Mouse (Mus musculus) cerebellum, postnatal 36 days (tissue): ENCODE measurements at regions not wholly inside any gene's neighbourhood (a gene's known extent, or its start where the extent isn't known, plus 50 kb on each side); places are given as distances from the start of the nearest gene placed in this dataset.

Experiments used
- DNase-seq, 2 experiments: peaks; one replicate each; pipeline ENCODE4 v3.0.0; 2021 to 2022; ENCODE audit warnings: mixed read lengths in 2 of 2

DNA sequence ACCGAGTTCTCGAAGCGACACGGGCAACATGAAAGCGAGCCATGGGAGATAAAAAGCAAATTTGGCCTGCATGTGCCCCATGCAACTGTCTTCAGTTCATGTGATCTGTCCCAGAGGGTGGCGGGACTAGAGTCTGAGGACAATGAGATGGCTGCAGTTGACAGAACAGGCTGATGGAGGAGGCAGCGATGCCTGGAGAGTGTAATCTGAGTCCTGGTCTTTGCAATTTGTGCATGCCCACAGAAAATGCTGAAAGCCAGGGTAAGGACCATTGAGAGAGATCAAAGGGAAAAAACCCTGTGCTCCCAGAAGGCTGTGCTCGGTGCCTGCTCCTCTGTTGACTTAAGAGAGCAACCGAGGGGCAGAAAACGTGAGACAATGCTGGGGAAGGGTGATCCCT is 624.8 kb upstream of the BB014433 start:
- DNase-seq = no peak

DNA sequence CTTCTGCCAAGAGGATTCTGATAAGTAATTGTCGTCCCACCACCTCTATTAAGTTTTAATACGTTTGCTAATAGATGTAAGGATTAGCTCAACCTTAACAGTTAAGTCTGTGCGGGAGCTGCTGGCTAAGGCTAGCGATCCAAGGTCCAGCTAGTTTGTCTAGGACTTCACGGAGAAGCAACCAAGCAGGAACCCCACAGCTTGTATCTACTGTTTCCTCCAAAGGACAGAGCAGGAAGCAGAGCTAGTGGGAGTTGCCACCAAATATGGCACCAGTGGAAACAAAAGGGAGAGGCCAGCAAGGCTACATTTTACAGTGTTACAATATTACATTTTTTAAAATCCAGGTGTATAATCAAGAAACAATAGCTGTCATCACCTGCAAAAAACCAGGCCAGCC is 624.4 kb upstream of the BB014433 start:
- no peak for DNase-seq

DNA sequence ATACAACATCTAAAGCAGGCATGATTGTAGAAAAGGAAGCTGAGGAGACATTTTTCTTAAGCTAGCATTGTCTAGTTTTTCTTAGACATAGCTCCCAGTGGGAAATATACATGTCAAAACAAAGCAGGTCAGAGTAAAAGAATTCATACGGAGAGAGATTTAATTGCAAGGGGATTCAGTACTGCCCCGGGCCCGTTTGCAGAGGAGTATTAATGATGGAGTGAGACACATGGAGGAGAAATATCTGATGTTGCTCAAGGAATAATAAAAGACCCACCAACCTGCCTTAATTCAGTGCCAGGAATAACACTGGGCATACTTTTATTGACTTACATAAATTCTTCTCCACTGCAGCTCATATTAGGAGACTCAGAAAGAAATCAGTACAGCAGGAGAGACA is 623.6 kb upstream of the BB014433 start:
- DNase-seq = no peak

DNA sequence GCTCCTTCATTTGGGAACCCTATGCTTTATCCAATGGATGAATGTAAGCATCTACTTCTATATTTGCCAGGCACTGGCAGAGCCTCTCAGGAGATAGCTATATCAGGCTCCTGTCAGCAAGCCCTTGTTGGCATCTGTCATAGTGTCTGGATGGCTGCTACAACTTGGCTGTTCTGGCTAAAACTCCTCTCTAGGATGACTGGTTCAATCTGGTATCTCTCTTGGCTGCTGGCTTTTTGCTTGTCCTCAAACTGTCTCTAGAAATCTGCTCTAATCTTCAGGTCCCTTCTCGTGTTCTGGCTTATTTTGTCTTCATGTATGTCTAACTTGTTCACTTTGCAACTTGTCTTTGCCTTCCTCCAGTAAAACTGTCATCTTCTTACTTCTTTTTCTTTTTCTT is 614.7 kb upstream of the BB014433 start:
- no peak for DNase-seq

DNA sequence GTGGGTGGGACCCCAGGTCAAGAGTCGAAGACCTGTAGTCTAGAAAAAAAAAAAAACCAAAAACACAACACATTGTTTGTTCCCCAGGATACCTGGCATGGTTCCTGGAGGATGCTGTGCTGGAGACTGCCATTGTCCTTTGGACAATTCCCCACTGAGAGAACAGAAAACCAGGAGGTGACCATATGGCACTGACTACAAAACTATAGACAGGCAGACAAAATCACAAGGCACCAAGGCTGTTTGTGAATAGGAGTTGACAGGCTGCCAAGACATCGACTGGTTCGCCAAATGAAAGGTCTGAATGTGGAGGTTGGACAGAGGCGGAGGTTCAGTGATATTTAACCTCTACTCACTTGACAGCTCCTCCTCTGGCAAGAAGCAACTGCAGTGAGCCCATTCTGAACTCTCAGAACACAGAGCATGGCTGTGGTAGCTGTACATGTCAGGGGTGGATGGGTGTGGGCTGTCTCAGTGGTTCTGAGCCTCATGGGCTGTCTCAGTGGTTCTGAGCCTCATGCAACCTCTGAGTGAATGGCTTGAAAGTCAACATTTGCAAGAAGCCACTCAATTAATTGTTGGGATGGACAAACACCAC is 589.0 kb upstream of the BB014433 start:
- DNase-seq = peak; percentile 62 to 67

DNA sequence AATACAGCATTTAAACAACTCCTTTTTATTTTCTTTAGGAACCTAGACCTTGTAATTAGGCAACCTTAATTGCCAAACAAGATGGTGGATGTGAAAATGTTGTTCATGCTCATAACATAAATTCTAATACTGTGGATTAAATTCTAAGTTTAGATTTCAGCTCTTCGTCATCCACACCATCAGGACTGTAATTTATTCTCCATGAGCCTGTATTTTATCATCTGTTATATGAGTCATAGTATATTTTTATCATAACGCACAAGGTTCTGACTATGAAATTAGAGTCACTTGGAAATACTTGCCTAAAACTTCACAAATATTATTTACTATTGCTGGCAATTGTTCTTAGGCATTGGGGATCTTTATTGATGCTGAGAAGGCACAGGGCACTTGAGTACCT is 582.7 kb upstream of the BB014433 start:
- DNase-seq = no peak

DNA sequence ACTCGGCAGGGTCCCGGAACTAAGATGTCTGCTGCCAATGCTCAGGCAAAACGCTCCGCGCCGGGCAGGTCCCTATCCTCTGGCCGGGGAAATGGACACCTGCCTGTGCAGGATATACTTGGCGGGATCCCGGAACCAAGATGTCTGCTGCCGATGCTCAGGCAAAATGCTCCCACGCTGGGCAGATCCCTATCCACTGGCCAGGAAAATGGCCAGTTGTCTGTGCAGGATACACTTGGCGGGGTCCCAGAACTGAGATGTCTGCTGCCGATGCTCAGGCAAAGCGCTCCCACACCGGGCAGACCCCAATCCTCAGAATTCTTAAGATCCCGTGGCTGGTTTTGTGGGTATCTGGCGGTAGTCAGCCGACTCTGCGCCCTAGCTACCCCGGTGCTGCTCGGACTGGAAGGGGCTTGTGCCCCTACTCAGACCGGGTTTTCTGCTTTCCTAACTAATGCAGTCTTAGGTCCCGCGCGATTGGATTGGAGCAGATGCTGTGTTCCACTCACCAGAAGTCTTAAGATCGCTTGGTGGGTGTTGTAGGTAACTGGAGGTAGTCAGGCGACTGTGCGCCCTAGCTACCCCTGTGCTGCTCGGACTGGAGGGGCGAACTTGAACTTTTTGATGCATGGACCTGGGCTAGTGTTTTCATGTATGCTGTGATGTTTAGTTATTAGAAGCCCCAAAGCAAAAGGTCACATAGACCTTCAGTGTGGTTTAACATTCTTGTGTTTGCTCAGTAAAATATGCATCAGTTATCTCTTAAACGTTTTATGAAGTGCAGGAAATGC is 577.9 kb upstream of the BB014433 start:
- DNase-seq = peak; percentile 12 to 19

DNA sequence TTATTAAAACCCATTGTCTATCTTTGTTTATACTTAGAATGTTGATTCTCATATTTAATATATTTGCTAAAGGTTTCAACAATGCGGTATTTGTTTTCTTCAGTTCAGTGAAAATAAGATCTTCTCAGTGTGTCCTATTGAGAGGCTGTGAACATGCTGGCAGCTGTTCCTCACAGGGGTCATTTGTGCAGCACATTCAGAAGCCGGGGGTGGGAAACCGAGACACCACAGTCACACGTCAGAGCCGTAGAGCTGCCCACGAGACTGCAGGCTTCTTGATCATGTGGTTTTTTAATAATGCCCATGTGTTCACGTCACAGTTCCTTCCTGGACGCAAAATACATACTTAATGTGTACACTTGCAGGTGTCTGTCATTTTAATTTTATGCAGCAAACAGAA is 564.3 kb upstream of the BB014433 start:
- DNase-seq = no peak

DNA sequence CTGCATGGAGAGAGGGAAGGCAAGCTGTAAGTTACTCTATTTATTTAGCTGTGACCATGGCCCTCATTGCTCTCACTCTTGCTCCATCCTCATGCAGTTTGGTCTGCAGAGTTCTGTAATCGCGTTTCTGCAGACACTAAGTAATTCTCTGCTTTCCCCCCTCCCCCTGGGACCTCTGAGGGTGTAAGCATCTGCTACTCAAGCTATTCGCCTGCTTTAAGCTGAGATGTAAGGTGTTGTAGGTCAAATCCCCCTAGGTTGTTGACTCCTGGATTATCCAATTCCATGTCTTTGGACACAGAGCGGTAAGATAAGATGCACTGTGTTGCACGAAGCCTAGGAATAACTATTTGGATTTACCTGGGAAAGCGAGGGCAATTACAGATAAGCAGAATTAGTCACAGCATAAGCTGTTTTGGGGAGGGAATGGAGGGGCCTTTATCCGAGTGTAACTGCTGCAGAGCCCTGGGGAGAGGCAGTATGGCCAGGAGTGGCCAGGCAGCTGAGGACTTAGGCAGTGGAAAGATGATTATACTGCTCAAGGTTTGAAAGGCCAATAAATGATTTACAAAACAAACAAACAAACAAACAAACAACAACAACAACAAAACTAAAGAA is 561.8 kb upstream of the BB014433 start:
- DNase-seq = no peak

DNA sequence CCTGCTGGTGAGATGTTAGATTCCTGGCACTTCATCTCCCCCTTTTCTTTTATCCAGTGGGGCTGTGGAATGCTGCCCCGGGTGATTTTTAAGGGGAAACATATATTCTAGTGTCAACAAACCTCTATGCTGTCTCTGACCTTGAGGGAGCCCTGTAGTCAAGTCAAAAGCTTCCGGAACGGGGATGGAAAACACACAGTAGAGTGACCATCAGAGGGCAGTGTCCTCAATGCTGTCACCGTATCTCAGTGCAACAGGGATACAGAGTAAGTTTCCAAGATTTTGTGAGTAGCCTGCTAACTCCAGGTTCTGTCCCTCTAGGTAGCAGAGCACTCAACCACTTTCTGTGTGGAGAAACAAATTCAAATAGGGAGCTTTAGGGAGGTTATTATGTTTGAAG is 555.7 kb upstream of the BB014433 start:
- DNase-seq = peak; percentile 30 to 33

DNA sequence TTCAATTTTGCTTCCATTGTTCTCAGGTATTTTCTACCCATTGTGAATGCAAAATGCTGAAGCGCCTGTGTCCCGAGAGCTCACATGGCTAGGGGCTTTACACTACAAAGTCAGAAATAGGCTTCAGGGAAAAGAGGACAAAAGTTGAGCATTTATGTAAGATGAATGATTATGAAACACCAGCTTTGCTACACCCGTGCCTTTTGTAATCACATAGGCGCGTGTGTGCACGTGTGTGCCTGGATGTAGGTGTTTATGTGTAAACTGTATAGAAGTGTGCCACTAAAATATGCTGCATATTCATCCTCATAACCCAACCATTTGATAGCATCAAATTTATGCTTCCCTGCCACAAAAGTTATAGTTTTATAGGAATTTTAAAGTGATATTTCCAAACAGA is 547.2 kb upstream of the BB014433 start:
- DNase-seq = no peak

DNA sequence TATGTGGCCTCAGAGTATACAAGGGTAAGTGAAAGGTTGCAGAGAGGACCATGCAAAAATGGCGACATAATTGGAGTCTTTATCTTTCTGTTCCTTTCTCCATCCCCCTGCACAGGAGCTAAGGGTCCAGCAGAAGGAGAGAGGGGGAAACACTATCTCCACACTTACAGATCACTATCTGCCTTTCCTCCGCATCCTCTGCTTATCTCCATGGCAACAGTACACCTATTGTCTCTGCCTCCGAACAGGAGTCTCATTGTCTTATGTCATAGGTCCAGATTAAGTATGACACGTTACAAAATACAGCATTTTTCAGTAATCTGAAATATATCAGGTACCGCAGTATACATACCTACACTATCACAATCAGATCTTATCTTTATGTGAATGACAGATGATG is 537.9 kb upstream of the BB014433 start:
- no peak for DNase-seq

DNA sequence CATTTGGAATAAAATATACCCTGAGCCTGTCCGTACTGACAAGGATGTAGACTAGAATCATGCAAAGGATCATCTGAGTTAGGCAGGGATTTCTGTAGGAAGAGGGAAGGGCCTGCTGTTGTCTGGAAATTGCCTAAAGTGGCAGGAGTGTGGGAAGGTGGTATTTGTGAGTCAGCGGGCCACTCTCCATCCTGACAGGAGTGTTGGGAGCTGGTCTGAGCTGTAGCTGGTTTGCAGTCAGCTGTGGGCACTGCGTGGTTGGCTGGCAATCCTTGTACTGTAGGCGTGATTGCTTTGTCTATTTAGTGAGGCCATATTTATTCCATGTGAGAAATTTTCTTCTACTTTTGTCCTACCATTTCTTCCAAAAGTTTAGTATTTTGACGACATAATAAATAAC is 524.2 kb upstream of the BB014433 start:
- no peak for DNase-seq

DNA sequence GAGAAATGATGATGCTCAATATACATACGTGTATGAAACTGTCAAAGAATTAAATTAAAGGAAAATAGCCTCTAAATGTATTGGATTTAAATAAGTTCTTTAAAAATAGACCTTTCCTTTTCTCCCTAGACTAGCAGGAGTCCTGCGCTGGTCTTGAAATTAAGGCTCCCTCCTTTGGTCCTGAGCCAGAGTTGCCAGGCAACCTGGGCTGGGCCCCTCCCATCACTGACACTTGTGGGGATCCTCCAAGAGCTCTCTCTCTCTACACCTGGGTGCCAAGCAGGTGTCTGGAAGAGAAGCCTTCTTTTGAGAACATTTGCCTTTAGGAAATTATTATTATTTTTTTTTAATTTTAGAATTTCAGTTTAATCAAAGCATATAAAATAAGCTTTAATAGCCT is 521.9 kb upstream of the BB014433 start:
- no peak for DNase-seq

DNA sequence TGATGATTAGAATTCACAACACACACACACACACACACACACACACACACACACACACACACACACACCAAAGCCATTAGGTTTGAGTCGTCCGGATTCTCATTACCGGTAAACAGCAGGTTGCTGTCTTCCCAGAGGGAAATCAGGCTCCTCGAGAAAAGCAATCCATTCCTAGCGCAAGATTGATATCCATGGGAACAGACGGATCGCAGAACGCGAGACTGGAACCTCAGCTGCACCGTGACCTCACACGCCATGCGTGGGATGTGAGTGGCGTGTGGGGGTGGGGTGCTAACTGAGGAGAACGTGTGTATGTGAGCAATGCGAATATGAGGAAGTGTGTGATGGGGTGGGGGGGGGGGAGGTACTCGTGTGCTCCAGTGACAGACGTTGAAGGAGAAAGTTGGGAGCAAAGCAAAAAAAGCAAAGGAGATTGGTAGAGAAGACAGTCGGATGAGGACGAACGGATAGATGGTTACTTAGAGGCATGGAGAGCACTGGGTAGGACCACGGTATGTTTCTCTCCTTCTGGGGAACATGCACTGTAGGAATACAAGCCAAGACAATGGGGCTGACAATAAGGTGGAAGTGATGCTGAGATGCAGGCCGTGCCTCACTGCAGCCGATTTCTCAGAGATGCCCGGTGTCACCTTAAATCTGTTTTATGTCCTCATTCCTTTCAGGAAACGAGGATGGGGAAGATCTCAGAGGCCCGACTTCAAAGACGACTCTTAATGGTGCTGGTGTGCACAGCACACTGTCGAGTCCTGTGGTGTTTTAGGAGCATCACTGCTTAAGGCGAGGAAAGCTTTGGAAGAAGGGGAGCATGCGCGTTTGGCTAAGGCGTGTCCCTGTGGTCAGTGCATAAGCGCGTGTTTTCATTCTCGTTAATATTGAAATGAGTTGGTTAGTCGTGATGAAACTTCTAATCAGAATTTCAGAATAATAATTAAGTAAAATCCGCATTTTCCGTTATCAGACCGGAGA is 516.7 kb upstream of the BB014433 start:
- DNase-seq = no peak

DNA sequence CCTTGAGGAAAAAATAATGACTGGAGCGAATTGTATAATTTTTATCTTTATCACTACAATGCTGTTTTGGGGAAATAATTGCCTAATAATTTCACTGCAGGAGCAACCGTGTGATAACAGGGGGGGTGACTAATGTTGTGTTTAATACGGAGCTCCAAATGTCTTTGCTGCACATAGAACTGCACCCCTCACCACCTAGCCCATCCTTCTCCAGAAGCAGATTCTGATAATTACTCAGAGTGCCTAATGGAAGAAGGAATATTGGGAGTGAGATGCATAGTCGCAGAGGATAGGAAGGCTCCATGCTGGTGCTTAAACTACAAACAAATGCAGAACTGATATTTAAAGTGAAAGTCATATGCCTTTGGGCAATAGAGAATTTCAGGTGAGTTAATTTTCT is 486.1 kb upstream of the BB014433 start:
- DNase-seq = no peak

DNA sequence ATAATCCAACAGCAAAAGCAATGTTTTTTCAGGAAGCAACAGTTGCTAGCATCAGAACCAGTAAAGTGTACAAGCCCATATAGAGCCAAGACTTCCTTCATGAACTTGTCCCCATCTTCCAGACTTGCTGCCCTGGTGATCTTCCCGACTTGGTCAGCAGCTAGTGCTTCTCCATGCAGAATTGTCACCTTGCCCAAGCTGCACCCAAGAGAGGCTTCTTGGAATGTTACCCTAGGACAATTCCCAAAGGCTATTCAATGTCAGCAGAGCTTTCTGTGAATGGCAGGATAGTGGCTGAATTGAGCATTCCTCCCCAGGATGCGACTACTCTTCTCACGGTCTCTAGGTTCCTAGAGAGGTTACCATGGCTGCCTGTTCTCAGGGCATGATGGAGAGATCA is 479.6 kb upstream of the BB014433 start:
- DNase-seq = no peak

DNA sequence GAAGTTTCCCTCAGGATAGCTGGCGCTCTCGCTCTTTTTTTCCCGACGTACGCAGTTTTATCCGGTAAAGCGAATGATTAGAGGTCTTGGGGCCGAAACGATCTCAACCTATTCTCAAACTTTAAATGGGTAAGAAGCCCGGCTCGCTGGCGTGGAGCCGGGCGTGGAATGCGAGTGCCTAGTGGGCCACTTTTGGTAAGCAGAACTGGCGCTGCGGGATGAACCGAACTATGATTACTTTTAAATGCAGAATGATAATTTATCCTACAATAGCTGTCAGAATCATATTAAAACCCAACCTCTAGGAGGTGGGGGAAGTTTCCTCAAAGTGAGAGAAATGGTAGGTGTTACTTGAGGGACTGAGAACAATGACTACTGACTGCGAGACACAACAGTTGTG is 474.0 kb upstream of the BB014433 start:
- peak in 1 of 2 experiments; percentile 65 for DNase-seq

DNA sequence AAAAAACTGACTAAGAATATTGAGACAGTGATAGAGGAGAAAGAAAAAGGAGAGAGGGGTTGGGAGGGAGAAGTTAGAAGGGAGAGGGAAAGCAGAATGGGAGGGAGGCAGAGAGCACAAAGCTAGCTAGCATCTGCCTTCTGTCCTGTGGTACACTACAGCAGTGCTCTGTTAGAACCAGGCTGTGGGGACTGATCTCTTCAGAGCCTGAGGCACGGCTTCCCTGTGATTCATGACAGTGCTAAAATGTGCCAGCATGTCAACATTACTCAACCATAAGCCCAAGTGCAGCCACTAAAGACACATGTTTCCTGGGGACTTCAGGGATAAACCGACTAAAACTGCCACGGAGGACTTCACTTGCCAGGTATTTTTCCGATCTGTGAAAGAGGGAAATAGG is 455.1 kb upstream of the BB014433 start:
- DNase-seq = no peak

DNA sequence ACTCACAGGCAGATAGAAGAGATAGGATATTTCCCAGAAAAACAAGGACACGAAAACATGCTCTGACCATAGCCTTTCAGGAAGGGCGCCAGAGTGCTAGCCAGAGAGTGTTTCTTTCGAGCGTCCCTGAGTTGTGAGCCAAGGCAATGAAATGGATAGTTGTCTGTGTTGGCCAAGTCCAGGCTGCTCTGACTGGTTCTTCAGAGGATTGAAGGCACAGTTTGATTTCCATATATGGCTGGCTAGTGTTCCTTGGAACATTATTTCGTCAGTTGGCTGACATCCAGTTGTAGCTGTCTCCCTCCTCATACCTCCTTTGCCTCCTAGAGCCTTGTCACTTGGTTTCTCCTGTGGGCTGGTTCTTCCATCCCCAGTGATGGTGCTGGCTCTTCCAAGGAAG is 451.7 kb upstream of the BB014433 start:
- no peak for DNase-seq

DNA sequence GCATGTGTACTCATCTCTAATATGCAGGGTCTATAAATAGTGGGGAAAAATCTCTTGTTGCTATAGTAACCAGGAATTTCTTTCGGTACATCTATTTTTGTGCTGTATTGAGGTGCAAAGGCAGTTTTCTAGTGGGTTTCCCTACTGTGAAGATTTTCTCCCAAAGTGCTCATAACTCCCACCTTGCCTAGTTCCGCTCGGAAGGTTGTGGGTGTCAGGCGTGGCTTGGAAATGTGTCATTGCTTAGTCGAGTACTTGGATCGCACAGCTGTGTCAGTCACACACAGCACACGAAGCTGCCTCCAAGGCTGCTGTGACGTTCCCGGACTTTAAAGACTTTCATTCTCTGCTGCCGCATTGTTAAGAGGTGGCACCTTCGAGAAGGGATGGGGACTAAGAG is 450.4 kb upstream of the BB014433 start:
- no peak for DNase-seq

DNA sequence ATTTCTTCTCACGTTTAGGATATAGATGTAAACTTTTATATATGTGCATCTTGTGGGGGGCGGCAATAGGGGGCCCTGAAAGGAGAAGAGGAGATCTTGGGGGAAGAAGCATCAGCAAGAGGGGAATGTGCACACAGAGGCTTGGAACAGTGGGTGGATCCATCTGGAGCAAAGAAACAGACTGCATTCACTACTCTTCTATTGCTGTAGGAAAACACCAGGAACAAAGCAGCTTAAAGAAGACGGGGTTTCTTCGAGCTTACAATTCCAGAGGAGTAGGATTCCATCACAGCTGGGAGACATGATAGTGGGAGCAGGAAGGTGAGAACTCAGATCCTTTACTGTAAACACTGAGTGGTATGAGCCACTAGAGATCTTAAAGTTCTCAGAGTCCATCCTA is 444.9 kb upstream of the BB014433 start:
- DNase-seq = no peak

DNA sequence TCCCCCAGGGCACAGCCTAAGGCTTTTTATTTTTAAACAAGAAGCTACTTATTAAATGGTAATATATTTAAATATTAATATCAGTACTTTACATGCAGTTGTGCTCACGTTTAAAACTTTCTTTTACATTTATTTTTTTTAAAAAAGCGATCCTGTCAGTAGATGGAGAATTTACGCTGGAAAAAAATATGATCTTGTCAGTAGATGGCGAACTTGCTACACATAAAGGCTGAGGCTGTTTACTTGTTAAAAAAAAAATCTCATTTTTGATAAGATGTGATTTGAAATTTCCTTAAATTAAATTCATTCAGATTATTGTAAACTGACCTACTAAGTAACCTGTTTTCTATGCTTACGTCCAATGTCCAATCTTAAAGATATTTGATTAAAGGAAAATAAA is 441.7 kb upstream of the BB014433 start:
- DNase-seq = no peak
